Mouse (Mus musculus): Measurements from ENCODE around the gene Apol11a. TPM values are rescaled to one million over a fixed set of nuclear protein-coding genes. Genes with fewer than 3 reads are reported as not detected.
"Not testable (repeated sequence)": the region's sequence is repeated elsewhere in the genome, so short reads cannot be mapped to it uniquely, and the experiment has no call there.

Gene Apol11a
- polyA plus RNA-seq, 1 experiment from 2014 or later, result not detected

GRCm38 (mm10) chr15:77539221-77539620, 31.1 kb downstream of the Apol11a start:
- not testable (repeated sequence) for H3K9me3 ChIP-seq (ENCODE audit: control insufficient read depth, low read length); H3K4me1 ChIP-seq (ENCODE audit: control insufficient read depth, insufficient read depth, low read length); H3K4me3 ChIP-seq (ENCODE audit: low read length); H3K27ac ChIP-seq (ENCODE audit: low read depth, low read length); H3K36me3 ChIP-seq (ENCODE audit: control insufficient read depth, insufficient read depth, low read length); ATAC-seq (ENCODE audit: low FRiP score, low TSS enrichment); H3K27me3 ChIP-seq (ENCODE audit: control insufficient read depth, insufficient read depth, low read length); H3K9ac ChIP-seq (ENCODE audit: low read depth, low read length); H3K4me2 ChIP-seq (replicated peaks; ENCODE audit: low read depth, low read length)
- 46% methylated on average over 1 of the region's 1 CpGs for WGBS

DNA sequence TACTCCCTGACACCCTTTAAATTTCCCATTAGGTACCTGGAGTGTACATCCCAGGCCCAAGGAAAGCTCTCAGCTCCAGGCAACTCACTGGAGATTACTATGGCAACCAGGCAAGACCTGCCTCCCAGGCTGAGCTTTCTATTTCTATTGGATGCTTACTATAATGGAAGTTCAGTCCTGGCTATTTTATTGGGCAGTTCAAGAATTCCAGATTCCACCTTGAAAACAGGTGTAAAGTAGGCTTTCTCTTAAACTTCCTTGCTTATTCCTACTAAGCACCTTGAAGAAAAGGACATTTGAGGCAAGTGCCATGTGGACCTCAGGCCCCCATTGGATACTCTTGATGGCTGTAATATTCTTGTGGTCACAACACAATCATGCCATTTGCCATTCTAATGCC, 53.7 kb downstream of the Apol11a start, which contains the start of gene 1700025B11Rik:
TSS of gene 1700025B11Rik (minus strand) at position 101 of the 400 bp plus-strand sequence.
- Histone ChIP-seq H3K9me3 (ENCODE audit: control insufficient read depth, low read length) (no peaks in the 10 kb centered on the region), H3K4me1 (ENCODE audit: control insufficient read depth, insufficient read depth, low read length) (no peaks in the 10 kb centered on the region), H3K27ac (ENCODE audit: low read depth, low read length) (no peak within 1 kb of the TSS), H3K36me3 (ENCODE audit: control insufficient read depth, insufficient read depth, low read length) (no peaks in the 10 kb centered on the region), H3K9ac (ENCODE audit: low read depth, low read length) (no peak within 1 kb of the TSS), H3K27me3 (ENCODE audit: control insufficient read depth, insufficient read depth, low read length) (no peaks in the 10 kb centered on the region), H3K4me2 (replicated peaks; ENCODE audit: low read depth, low read length) (no peak within 1 kb of the TSS), H3K4me3 (ENCODE audit: low read length) (no peak within 1 kb of the TSS)
- ATAC-seq (ENCODE audit: low FRiP score, low TSS enrichment), result no peak

DNA sequence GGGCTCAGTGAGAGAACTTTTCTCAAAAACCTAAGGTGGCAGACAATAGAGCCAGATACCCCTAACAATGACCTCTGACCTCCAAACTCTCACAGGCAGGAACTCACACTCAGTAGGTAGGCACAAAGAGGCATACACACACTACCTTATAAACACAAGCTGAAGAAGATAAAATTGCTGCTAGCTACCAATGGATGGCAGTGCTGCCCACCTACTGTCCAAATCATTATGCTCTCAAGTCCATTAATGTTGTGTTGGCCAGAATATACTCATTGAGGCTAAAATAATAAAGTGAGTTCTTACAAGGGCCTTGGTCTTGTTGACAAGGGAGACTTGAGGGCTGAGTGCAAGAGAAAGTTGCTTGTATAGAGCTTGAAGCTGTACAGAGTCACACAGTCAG, 55.1 kb downstream of the Apol11a start:
- Histone ChIP-seq H3K27ac (ENCODE audit: low read depth, low read length) (no peak overlapping the region), H3K27me3 (ENCODE audit: control insufficient read depth, insufficient read depth, low read length) (no peaks in the 10 kb centered on the region)
- no peak for ATAC-seq (ENCODE audit: low FRiP score, low TSS enrichment)

More for the DNA sequence above, 55.1 kb downstream of the Apol11a start:
- Histone ChIP-seq H3K9me3 (ENCODE audit: control insufficient read depth, low read length) (no peaks in the 10 kb centered on the region), H3K4me1 (ENCODE audit: control insufficient read depth, insufficient read depth, low read length) (no peaks in the 10 kb centered on the region), H3K36me3 (ENCODE audit: control insufficient read depth, insufficient read depth, low read length) (no peaks in the 10 kb centered on the region), H3K4me3 (ENCODE audit: low read length) (no peak overlapping the region), H3K9ac (ENCODE audit: low read depth, low read length) (no peak overlapping the region), H3K4me2 (replicated peaks; ENCODE audit: low read depth, low read length) (no peak overlapping the region)

Other genes starting within 250 kb of the Apol11a start
- 57.6 and 64.6 TPM in 2 replicates for gene Rbfox2, start 201.3 kb upstream of the Apol11a start, polyA plus RNA-seq (2014; fragmentation: Nextera tagmentation; extraction: Ambion mirVana)
- gene Apol7a, start 109.2 kb upstream of the Apol11a start, polyA plus RNA-seq (2014; fragmentation: Nextera tagmentation; extraction: Ambion mirVana), result not detected in 2 replicates
- gene Apol9a, start 97.1 kb upstream of the Apol11a start, polyA plus RNA-seq (2014; fragmentation: Nextera tagmentation; extraction: Ambion mirVana), result not detected in 2 replicates
- gene Apol7b, start 60.8 kb upstream of the Apol11a start, polyA plus RNA-seq (2014; fragmentation: Nextera tagmentation; extraction: Ambion mirVana), result not detected in 2 replicates
- not detected in 2 replicates for gene Apol10a, start 31.2 kb upstream of the Apol11a start, polyA plus RNA-seq (2014; fragmentation: Nextera tagmentation; extraction: Ambion mirVana)
- not detected in 2 replicates for gene Apol7c, start 25.0 kb downstream of the Apol11a start, polyA plus RNA-seq (2014; fragmentation: Nextera tagmentation; extraction: Ambion mirVana)
- not detected in 2 replicates for gene 1700025B11Rik, start 53.6 kb downstream of the Apol11a start, polyA plus RNA-seq (2014; fragmentation: Nextera tagmentation; extraction: Ambion mirVana)
- gene Apol10b, start 87.9 kb downstream of the Apol11a start, polyA plus RNA-seq (2014; fragmentation: Nextera tagmentation; extraction: Ambion mirVana), result 0.09 and 0.18 TPM in 2 replicates
- not detected in 2 replicates for gene Gm36245, start 91.0 kb downstream of the Apol11a start, polyA plus RNA-seq (2014; fragmentation: Nextera tagmentation; extraction: Ambion mirVana)
- gene Apol11b, start 135.0 kb downstream of the Apol11a start, polyA plus RNA-seq (2014; fragmentation: Nextera tagmentation; extraction: Ambion mirVana), result not detected in 2 replicates
- gene Apol7e, start 190.6 kb downstream of the Apol11a start, polyA plus RNA-seq (2014; fragmentation: Nextera tagmentation; extraction: Ambion mirVana), result not detected in 2 replicates
- 0.34 TPM in 1 of 2 replicates, not detected in the other for gene Apol9b, start 220.8 kb downstream of the Apol11a start, polyA plus RNA-seq (2014; fragmentation: Nextera tagmentation; extraction: Ambion mirVana)
- gene Apol8, start 248.7 kb downstream of the Apol11a start, polyA plus RNA-seq (2014; fragmentation: Nextera tagmentation; extraction: Ambion mirVana), result not detected in 2 replicates

All from kidney, embryonic 14.5 days (tissue).